ENCODE assay signal across 9 mouse cellular contexts in genomic region chr13:52766236-52766635, GRCm38 (mm10).
DNase-seq lines count a peak whose midpoint lies in the region; ATAC-seq and TF ChIP-seq lines count a peak whose summit lies in the region.
"Had no signal": no experiment of that assay in that cellular context is flagged by ENCODE, and none has a peak within 500 bp of the region (broad histone marks: within the 10 kb centered on the region; RNA-seq: fewer than 3 reads in every experiment).

No protein-coding gene starts in this region.

- no peaks in the 10 kb centered on the region for H3K9me3 ChIP-seq in midbrain, embryonic 16.5 days (replicated peaks; ENCODE audit: control insufficient read depth, low read length, poor library complexity, severe bottlenecking)
- H3K9me3 ChIP-seq in midbrain, embryonic 13.5 days = no peaks in the 10 kb centered on the region
- H3K9me3 ChIP-seq in intestine, embryonic 14.5 days (ENCODE audit: control insufficient read depth, low read length) = no peaks in the 10 kb centered on the region
- no peaks in the 10 kb centered on the region for H3K9me3 ChIP-seq in stomach, postnatal 0 days (ENCODE audit: control insufficient read depth, low read length)

- TF ChIP-seq EP300 in stomach, postnatal 0 days (optimal IDR thresholded peaks at IDR 0.05) = no peak

- peak overlapping the region; percentile 87 for H3K27ac ChIP-seq in gastrocnemius, adult 2 months
- peak overlapping the region; percentile 58; the same call in 1 of the 2 replicates for H3K27ac ChIP-seq in midbrain, embryonic 16.5 days (ENCODE audit: low read length)
- H3K27ac ChIP-seq in midbrain, embryonic 13.5 days = no peak overlapping the region
- H3K27ac ChIP-seq in intestine, embryonic 14.5 days (ENCODE audit: low read depth) = peak overlapping the region; percentile 47
- peak overlapping the region; percentile 71 for H3K27ac ChIP-seq in stomach, postnatal 0 days (replicated peaks)

- intact Hi-C loops in gastrocnemius, adult 2 months (cut with DNase I) = loop anchor here (5.0 kb wide), 1 partner anchor 51 kb away; no protein-coding TSS in a partner anchor
- intact Hi-C loops in gastrocnemius, postnatal 14 days (cut with DNase I; ENCODE audit: low total_unique reads) = loop anchor here (5.0 kb wide), 1 partner anchor 46 kb away; no protein-coding TSS in a partner anchor

- H3K4me1 ChIP-seq in midbrain, embryonic 16.5 days (ENCODE audit: control insufficient read depth, insufficient read depth, low read length) = peaks cover 11% of the 10 kb centered on the region
- peaks cover 16% of the 10 kb centered on the region for H3K4me1 ChIP-seq in midbrain, embryonic 13.5 days (replicated peaks)
- peaks cover 23% of the 10 kb centered on the region for H3K4me1 ChIP-seq in intestine, embryonic 14.5 days (replicated peaks; ENCODE audit: control insufficient read depth, insufficient read depth, low read length)
- peaks cover 16% of the 10 kb centered on the region for H3K4me1 ChIP-seq in stomach, postnatal 0 days (replicated peaks; ENCODE audit: control insufficient read depth, insufficient read depth)

- H3K36me3 ChIP-seq in midbrain, embryonic 16.5 days (ENCODE audit: control insufficient read depth, insufficient read depth, low read length) = no peaks in the 10 kb centered on the region
- no peaks in the 10 kb centered on the region for H3K36me3 ChIP-seq in midbrain, embryonic 13.5 days
- no peaks in the 10 kb centered on the region for H3K36me3 ChIP-seq in intestine, embryonic 14.5 days (ENCODE audit: control insufficient read depth, insufficient read depth, low read length)
- no peaks in the 10 kb centered on the region for H3K36me3 ChIP-seq in stomach, postnatal 0 days (ENCODE audit: control insufficient read depth, insufficient read depth, low read length)

- no peak overlapping the region for H3K4me2 ChIP-seq in midbrain, embryonic 16.5 days (ENCODE audit: low read length)
- H3K4me2 ChIP-seq in midbrain, embryonic 13.5 days (replicated peaks) = no peak overlapping the region
- H3K4me2 ChIP-seq in intestine, embryonic 14.5 days (ENCODE audit: low read length) = no peak overlapping the region
- H3K4me2 ChIP-seq in stomach, postnatal 0 days (replicated peaks; ENCODE audit: low read depth) = no peak overlapping the region

- no peak for ATAC-seq in midbrain, embryonic 16.5 days
- ATAC-seq in midbrain, embryonic 13.5 days = no peak
- ATAC-seq in intestine, embryonic 14.5 days (replicated peaks; ENCODE audit: low FRiP score, low TSS enrichment, low read depth) = no peak
- 0 out of 2 replicates have a peak, but pooled peaks have one; percentile 6 for ATAC-seq in stomach, postnatal 0 days (ENCODE audit: low FRiP score, low TSS enrichment)
- ATAC-seq in activated CD4-positive, CD25-positive, alpha-beta regulatory T cell, adult 4 months = no peak

- H3K4me3 ChIP-seq in gastrocnemius, adult 2 months = no peak overlapping the region
- H3K4me3 ChIP-seq in midbrain, embryonic 16.5 days (ENCODE audit: low read depth, low read length) = no peak overlapping the region
- no peak overlapping the region for H3K4me3 ChIP-seq in midbrain, embryonic 13.5 days (replicated peaks)
- H3K4me3 ChIP-seq in intestine, embryonic 14.5 days (ENCODE audit: low read depth, low read length) = no peak overlapping the region
- H3K4me3 ChIP-seq in stomach, postnatal 0 days (ENCODE audit: low read depth, low read length) = no peak overlapping the region

- H3K9ac ChIP-seq in midbrain, embryonic 16.5 days (ENCODE audit: low read depth, low read length) = no peak overlapping the region
- H3K9ac ChIP-seq in midbrain, embryonic 13.5 days (replicated peaks) = no peak overlapping the region
- H3K9ac ChIP-seq in intestine, embryonic 14.5 days (ENCODE audit: low read length) = no peak overlapping the region
- no peak overlapping the region for H3K9ac ChIP-seq in stomach, postnatal 0 days (ENCODE audit: low read length)

- peak; percentile 41 for DNase-seq in gastrocnemius, adult 2 months
- no peak for DNase-seq in gastrocnemius, postnatal 14 days
- peak; percentile 53 for DNase-seq in intestine, embryonic 14.5 days (ENCODE audit: low spot score)
- DNase-seq in stomach, postnatal 0 days (ENCODE audit: low spot score) = no peak
- no peak for DNase-seq in ovary, postnatal 36 days (ENCODE audit: low spot score)

- 80% methylated on average over 2 of the region's 2 CpGs for WGBS in midbrain, embryonic 16.5 days
- WGBS in midbrain, embryonic 13.5 days = 94% methylated on average over 2 of the region's 2 CpGs
- WGBS in intestine, embryonic 14.5 days = 70% methylated on average over 2 of the region's 2 CpGs
- WGBS in stomach, postnatal 0 days = 64% methylated on average over 2 of the region's 2 CpGs

- no peaks in the 10 kb centered on the region for H3K27me3 ChIP-seq in midbrain, embryonic 16.5 days (ENCODE audit: control insufficient read depth, insufficient read depth, low read depth, low read length)
- H3K27me3 ChIP-seq in midbrain, embryonic 13.5 days = no peaks in the 10 kb centered on the region
- H3K27me3 ChIP-seq in intestine, embryonic 14.5 days (replicated peaks; ENCODE audit: control insufficient read depth, insufficient read depth, low read length) = no peaks in the 10 kb centered on the region
- H3K27me3 ChIP-seq in stomach, postnatal 0 days (ENCODE audit: control insufficient read depth, insufficient read depth, low read length) = no peaks in the 10 kb centered on the region; the same call in 1 of the 2 replicates
- H3K27me3 ChIP-seq: CH12.LX had no signal

- no peak for TF ChIP-seq CTCF in gastrocnemius, adult 2 months (IDR thresholded peaks at IDR 0.05)
- TF ChIP-seq CTCF in stomach, postnatal 0 days (IDR thresholded peaks at IDR 0.05; ENCODE audit: low read depth) = no peak

Comparison
In these comparisons a context has a peak if more than half of its experiments do, and no peak if none do; other contexts are left out.
1. DNase-seq: peak in gastrocnemius, adult 2 months (single experiment) and intestine, embryonic 14.5 days (single experiment); none in gastrocnemius, postnatal 14 days (single experiment), stomach, postnatal 0 days (single experiment) and ovary, postnatal 36 days (single experiment).